Mouse (Mus musculus) midbrain, embryonic 13.5 days (tissue): ENCODE measurements around the gene Kctd10. TPM values are rescaled to one million over a fixed set of nuclear protein-coding genes. Genes with fewer than 3 reads are reported as not detected.

Source experiments
- ATAC-seq: fragments of 200-750 bp; cut with Nextera tagmentation; 2 replicates; pipeline ENCODE4 v1.8.0; 2017; ENCODE audit warnings: mild to moderate bottlenecking, moderate TSS enrichment, moderate library complexity
- H3K27ac ChIP-seq: fragments of 300-500 bp; sonication (generic); 2 replicates; pipeline ENCODE4 v1.5.1; 2015; ENCODE audit warnings: inconsistent platforms, mild to moderate bottlenecking, moderate library complexity
- H3K27me3 ChIP-seq: fragments of 300-500 bp; sonication (generic); 2 replicates; pipeline ENCODE4 v1.6.1; 2015; ENCODE audit warnings: mild to moderate bottlenecking, inconsistent platforms
- H3K36me3 ChIP-seq: fragments of 300-500 bp; sonication (generic); 2 replicates; pipeline ENCODE4 v1.6.1; 2015; ENCODE audit warnings: mild to moderate bottlenecking, inconsistent platforms
- H3K4me1 ChIP-seq: fragments of 300-500 bp; sonication (generic); replicated peaks from 2 replicates; pipeline ENCODE4 v1.6.1; 2015; ENCODE audit warnings: inconsistent platforms
- H3K4me2 ChIP-seq: fragments of 300-500 bp; sonication (generic); replicated peaks from 2 replicates; pipeline ENCODE4 v1.6.1; 2015; ENCODE audit warnings: moderate library complexity, mild to moderate bottlenecking, inconsistent platforms
- H3K4me3 ChIP-seq: fragments of 300-500 bp; sonication (generic); replicated peaks from 2 replicates; pipeline ENCODE4 v1.5.1; 2015; ENCODE audit warnings: mild to moderate bottlenecking, inconsistent platforms
- H3K9ac ChIP-seq: fragments of 300-500 bp; sonication (generic); replicated peaks from 2 replicates; pipeline ENCODE4 v1.6.1; 2015; ENCODE audit warnings: mild to moderate bottlenecking, inconsistent platforms
- H3K9me3 ChIP-seq: fragments of 300-500 bp; sonication (generic); 2 replicates; pipeline ENCODE4 v1.6.1; 2016; ENCODE audit warnings: mild to moderate bottlenecking, inconsistent platforms
- WGBS: fragments of 180-500 bp; shearing (Covaris S2); methylation state at CpG from one replicate; pipeline ENCODE4 v1.1.7; 2015; 5-methylcytosine and 5-hydroxymethylcytosine counted together
- microRNA-seq: library from miRNA; unstranded; fragments of <30 nt; microRNA quantifications from one replicate; pipeline ENCODE4, GENCODE M21; 2016
- polyA plus RNA-seq: library from polyadenylated mRNA; unstranded; fragments of >200 nt; fragmentation: Nextera tagmentation; extraction: Ambion mirVana; gene quantifications from 2 replicates; pipeline ENCODE4 v1.2.1, GENCODE M21; 2015

Kctd10 gene
- polyA plus RNA-seq, 1 experiment from 2014 or later: 92.8 TPM

DNA sequence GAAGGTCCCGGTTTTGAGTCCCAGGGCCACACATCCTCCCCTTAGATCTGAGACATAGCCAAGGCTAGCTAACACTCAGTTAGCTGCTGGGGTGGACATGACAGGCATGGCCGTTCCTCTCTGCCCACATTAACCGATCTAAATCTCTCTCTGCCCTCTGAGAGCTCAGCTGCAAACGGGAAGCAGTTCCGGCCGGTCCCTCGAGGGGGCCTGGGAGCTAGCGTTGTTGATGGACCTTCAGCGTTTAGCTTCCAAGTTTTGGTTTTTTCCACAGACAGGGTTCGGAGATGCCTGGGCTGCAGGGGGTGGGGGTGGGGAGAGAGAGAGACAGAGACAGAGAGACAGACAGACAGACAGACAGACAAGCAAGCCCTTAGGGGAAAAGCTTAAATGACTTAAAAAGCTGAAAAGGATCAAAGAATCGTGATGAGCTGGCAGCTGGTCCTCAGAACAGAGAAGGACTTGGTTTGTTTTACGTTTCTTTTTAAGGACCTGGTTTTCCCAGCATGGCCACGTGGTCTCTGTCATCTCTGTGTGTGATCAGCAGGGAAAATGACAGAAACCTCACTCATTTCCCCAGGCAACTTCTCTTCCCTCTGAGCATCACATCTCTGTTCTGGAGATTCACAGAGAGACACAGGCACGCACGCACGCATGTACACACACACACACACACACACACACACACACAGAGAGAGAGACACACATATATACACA lies 56.4 kb downstream of the Kctd10 start:
- ATAC-seq: 0 out of 2 replicates have a peak, but pooled peaks have one; percentile 34
- H3K4me3 ChIP-seq: no peak overlapping the region
- no peaks in the 10 kb centered on the region for H3K9me3 ChIP-seq
- no peaks in the 10 kb centered on the region for H3K36me3 ChIP-seq
- WGBS: 15% methylated on average over 16 of the region's 16 CpGs
- H3K4me2 ChIP-seq: peak overlapping the region; percentile 24
- H3K27ac ChIP-seq: no peak overlapping the region
- peaks cover 8% of the 10 kb centered on the region; the same call in 1 of the 2 replicates for H3K27me3 ChIP-seq
- H3K4me1 ChIP-seq: peaks cover 10% of the 10 kb centered on the region
- 0 out of 2 replicates have a peak overlapping the region, but pooled peaks have one; percentile 3 for H3K9ac ChIP-seq

DNA sequence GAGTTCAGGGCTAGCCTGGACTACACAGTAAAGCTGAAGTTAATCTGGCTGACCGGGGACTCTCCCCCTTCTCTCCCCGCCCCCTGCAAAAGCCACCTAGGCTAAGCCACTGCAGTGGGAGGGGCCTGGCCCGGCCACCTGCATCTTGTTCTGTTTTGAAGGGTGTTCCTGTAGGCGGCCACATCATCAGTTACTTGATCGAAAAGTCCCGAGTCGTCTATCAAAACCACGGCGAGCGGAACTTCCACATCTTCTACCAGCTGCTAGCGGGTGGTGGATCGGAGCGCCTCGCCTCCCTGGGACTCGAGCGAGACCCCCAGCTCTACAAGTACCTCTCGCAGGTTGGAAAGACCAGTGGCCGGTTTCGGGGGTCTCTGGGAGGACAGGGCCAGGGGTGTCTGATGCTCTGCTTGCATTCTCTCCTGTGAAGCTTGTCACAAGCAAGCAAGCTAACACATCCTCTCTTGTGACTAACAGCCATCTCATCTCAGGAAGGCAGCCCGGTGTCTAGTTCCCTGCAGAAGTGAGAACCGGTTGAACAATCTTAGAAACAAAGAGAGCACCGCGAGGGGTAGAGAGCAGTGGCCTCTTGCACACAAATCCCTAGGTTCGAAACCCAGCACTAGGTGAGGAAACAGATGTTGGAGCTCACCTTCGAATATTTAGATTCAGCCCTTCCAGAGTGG lies 57.1 kb downstream of the Kctd10 start:
- WGBS: 58% methylated on average over 25 of the region's 25 CpGs
- no peak for ATAC-seq

More for the DNA sequence above, 57.1 kb downstream of the Kctd10 start:
- Histone ChIP-seq H3K9ac (no peak overlapping the region), H3K27me3 (peaks cover 8% of the 10 kb centered on the region; the same call in 1 of the 2 replicates), H3K4me2 (no peak overlapping the region), H3K4me3 (no peak overlapping the region), H3K36me3 (no peaks in the 10 kb centered on the region), H3K27ac (no peak overlapping the region), H3K4me1 (peaks cover 10% of the 10 kb centered on the region), H3K9me3 (no peaks in the 10 kb centered on the region)

Small RNAs within 50 kb of the gene (microRNA-seq; reads per million reads assigned to microRNA genes)
- gene Mir7027: not detected

Other genes starting within 250 kb of the Kctd10 start
- gene Acacb, start 234.0 kb downstream of the Kctd10 start, polyA plus RNA-seq: 2.4 and 2.9 TPM in 2 replicates
- gene Foxn4, start 106.7 kb downstream of the Kctd10 start, polyA plus RNA-seq: 3.6 and 4.0 TPM in 2 replicates
- gene Myo1h, start 91.3 kb downstream of the Kctd10 start, polyA plus RNA-seq: 0.58 and 0.93 TPM in 2 replicates
- 36.9 and 43.1 TPM in 2 replicates for gene Ube3b, start 99 bp upstream of the Kctd10 start, polyA plus RNA-seq
- gene Mmab, start 63.6 kb upstream of the Kctd10 start, polyA plus RNA-seq: 21.1 and 22.9 TPM in 2 replicates
- 50.7 and 55.4 TPM in 2 replicates for gene Mvk, start 63.8 kb upstream of the Kctd10 start, polyA plus RNA-seq
- gene Fam222a, start 187.5 kb upstream of the Kctd10 start, polyA plus RNA-seq: 5.1 and 6.1 TPM in 2 replicates